Mouse (Mus musculus) thymus, adult 2 months (tissue): ENCODE results near the gene Gm28043. TPM values are rescaled to one million over a fixed set of nuclear protein-coding genes. Genes with fewer than 3 reads are reported as not detected.
"Not testable (repeated sequence)": the region's sequence is repeated elsewhere in the genome, so short reads cannot be mapped to it uniquely, and the experiment has no call there.

Experiments
- DNase-seq: peaks from one replicate; pipeline ENCODE4 v3.0.0; 2021
- H3K27ac ChIP-seq: fragments of 200-500 bp; 2 replicates; pipeline ENCODE4 v1.5.1; 2012; ENCODE audit warnings: low read length, control low read depth; ENCODE audit not compliant: control insufficient read depth, insufficient read depth
- H3K27me3 ChIP-seq: fragments of 200-500 bp; 2 replicates; pipeline ENCODE4 v1.6.1; 2012; ENCODE audit warnings: mild to moderate bottlenecking, low read length, moderate library complexity, mixed read lengths; ENCODE audit not compliant: control insufficient read depth, insufficient read depth
- H3K36me3 ChIP-seq: fragments of 200-500 bp; 2 replicates; pipeline ENCODE4 v1.6.1; 2012; ENCODE audit warnings: mild to moderate bottlenecking, low read length, moderate library complexity; ENCODE audit not compliant: control insufficient read depth, insufficient read depth
- H3K4me1 ChIP-seq: fragments of 200-500 bp; replicated peaks from 2 replicates; pipeline ENCODE4 v1.6.1; 2012; ENCODE audit warnings: low read length; ENCODE audit not compliant: control insufficient read depth, insufficient read depth
- H3K4me3 ChIP-seq: fragments of 200-500 bp; 2 replicates; pipeline ENCODE4 v1.5.1; 2012; ENCODE audit warnings: mild to moderate bottlenecking, low read length, control low read depth, moderate library complexity; ENCODE audit not compliant: control insufficient read depth, insufficient read depth
- CTCF ChIP-seq: fragments of 200-500 bp; IDR thresholded peaks from 2 replicates; pipeline ENCODE4 v1.5.1; 2012; ENCODE audit warnings: mild to moderate bottlenecking, control low read depth, low read length, moderate library complexity, borderline replicate concordance; ENCODE audit not compliant: control insufficient read depth, poor library complexity, insufficient read depth; ENCODE audit errors: extremely low read depth
- POLR2A ChIP-seq: fragments of 200-500 bp; IDR thresholded peaks from 2 replicates; pipeline ENCODE4 v1.6.1; 2012; ENCODE audit warnings: mild to moderate bottlenecking, low read length, control low read depth, moderate library complexity; ENCODE audit not compliant: control insufficient read depth, poor library complexity, insufficient read depth; ENCODE audit errors: extremely low read depth
- WGBS: fragments of 180-500 bp; shearing (Covaris S2); methylation state at CpG from one replicate; pipeline ENCODE4 v1.1.7; 2018; 5-methylcytosine and 5-hydroxymethylcytosine counted together
- polyA plus RNA-seq: library from polyadenylated mRNA; depleted of rRNA; stranded (reverse); fragments of >200 nt; gene quantifications from 2 replicates; pipeline ENCODE4 v1.2.3, GENCODE M21; 2012

Gm28043 gene
- polyA plus RNA-seq, 1 experiment, result 2.2 TPM

GRCm38 (mm10) chr17:29708783-29709182, 94.1 kb downstream of the Gm28043 start:
- 81% methylated on average over 5 of the region's 5 CpGs for WGBS
- TF ChIP-seq POLR2A (no peak), CTCF (no peak)
- Histone ChIP-seq H3K27ac (no peak overlapping the region), H3K4me1 (peaks cover 10% of the 10 kb centered on the region), H3K36me3 (no peaks in the 10 kb centered on the region), H3K4me3 (no peak overlapping the region), H3K27me3 (no peaks in the 10 kb centered on the region)
- DNase-seq, result no peak

GRCm38 (mm10) chr17:29710562-29711044, 95.9 kb downstream of the Gm28043 start:
- TF ChIP-seq CTCF (no peak), POLR2A (no peak)
- no peak overlapping the region for H3K27ac ChIP-seq
- H3K27me3 ChIP-seq, result no peaks in the 10 kb centered on the region
- no peak overlapping the region for H3K4me3 ChIP-seq
- H3K4me1 ChIP-seq, result peaks cover 10% of the 10 kb centered on the region
- 93% methylated on average over 11 of the region's 11 CpGs for WGBS
- H3K36me3 ChIP-seq, result no peaks in the 10 kb centered on the region
- no peak for DNase-seq

DNA sequence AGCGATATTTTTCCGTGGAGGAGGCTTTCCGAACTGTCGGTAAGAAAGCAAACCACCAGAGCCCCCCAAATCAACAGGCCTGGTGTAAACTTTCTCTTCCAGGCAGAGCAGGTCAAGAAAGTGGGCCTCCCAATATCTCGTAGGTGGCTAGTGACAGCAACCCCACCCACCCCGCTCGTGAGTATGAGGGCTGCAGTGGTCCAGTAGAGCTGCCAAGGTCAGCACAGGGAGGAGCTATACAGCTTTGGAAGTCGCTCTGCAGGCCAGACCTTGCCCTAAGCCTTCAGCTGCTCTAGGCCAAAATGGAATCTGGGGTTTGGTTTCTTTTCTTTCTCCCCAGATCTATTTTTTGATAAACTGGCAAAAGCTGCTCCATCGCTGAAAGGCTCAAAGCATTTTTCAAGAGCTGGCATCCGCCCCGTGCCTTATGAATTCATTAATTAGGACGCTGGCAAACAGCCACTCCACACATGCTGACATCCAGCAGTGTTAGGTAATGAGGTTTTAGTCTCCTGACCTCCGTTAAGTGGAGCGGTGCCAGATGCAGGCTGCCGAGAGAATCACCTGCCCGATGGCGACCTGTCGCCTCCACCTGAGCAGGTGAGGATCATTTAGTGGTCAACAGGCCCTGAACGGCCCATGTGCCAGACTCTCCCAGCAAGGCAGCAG, 96.5 kb downstream of the Gm28043 start:
- no peak for DNase-seq
- no peak overlapping the region for H3K4me3 ChIP-seq
- no peaks in the 10 kb centered on the region for H3K36me3 ChIP-seq
- H3K27me3 ChIP-seq, result no peaks in the 10 kb centered on the region
- H3K27ac ChIP-seq, result no peak overlapping the region
- H3K4me1 ChIP-seq, result peaks cover 14% of the 10 kb centered on the region
- no peak for TF ChIP-seq CTCF
- no peak for TF ChIP-seq POLR2A
- 93% methylated on average over 19 of the region's 19 CpGs for WGBS

DNA sequence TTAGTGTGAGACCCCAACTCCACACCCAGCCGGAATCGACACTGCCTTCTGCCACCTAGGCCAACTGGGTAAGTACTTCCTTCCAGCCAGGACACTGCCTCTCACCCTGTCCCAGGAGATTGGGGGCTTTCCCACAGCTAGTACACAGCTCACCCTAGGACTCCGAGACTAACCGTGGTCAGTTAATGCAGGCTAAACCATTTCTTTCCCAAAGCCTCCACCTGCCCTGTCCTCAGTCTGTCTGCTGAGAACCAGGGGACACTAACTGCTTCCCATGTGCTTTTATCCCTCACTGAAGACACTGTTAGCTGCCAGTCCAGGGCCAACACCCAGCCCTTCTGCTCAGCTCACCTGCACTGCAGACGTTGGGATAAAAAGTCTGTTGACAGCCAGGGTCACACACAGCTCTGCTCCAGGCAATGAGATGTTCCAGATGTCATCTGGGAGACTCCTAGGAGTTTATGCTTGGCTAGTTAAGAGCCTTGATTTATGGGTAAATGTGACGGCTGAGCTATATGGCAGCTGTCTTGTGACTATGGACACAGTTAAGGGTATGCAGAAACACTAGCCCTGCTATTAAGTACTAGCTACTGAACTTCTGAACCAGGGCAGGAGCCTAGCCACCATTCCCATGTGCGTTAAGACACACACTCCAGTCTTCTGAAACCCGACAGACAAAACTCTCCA, 97.2 kb downstream of the Gm28043 start:
- H3K4me1 ChIP-seq, result peaks cover 14% of the 10 kb centered on the region
- no peaks in the 10 kb centered on the region for H3K27me3 ChIP-seq
- 92% methylated on average over 8 of the region's 8 CpGs for WGBS
- H3K36me3 ChIP-seq, result no peaks in the 10 kb centered on the region
- no peak overlapping the region for H3K27ac ChIP-seq
- no peak for DNase-seq
- H3K4me3 ChIP-seq, result no peak overlapping the region
- TF ChIP-seq CTCF, result no peak
- no peak for TF ChIP-seq POLR2A

DNA sequence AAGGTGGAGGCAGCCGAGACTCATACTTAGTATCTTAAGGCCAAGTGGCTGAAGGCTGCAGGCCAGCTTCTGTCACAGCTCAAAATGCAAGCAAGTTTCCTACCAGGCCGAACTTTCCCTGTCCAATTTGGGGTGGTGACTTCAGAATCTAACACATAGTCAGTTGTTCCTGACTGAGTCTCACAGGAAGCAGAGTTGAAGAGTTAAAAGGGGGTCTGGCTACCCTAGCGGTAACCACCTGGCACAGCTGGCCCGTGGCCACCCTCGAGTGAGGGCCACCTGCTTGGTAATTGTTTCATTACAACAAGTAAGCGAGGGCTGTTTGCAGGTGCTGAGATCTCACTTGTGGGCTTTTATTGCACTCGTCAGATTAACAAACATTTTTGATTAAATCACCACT, 97.9 kb downstream of the Gm28043 start:
- no peak overlapping the region for H3K27ac ChIP-seq
- no peak overlapping the region for H3K4me3 ChIP-seq
- WGBS, result 24% methylated on average over 7 of the region's 7 CpGs
- H3K4me1 ChIP-seq, result peaks cover 17% of the 10 kb centered on the region
- H3K27me3 ChIP-seq, result no peaks in the 10 kb centered on the region
- DNase-seq, result no peak
- no peak for TF ChIP-seq CTCF
- TF ChIP-seq POLR2A, result no peak
- no peaks in the 10 kb centered on the region for H3K36me3 ChIP-seq

DNA sequence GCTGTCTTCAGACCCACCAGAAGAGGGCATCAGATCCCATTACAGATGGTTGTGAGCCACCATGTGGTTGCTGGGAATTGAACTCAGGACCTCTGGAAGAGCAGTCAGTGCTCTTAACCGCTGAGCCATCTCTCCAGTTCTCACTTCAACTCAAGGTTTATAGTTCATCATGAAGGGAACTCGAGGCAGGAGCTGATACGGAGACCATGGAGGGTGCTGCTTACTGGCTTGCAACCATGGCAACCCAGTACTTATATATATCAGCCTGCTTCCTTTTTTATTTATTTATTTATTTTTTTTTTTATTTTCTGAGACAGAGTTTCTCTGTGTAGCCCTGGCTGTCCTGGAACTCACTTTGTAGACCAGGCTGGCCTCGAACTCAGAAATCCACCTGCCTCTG, 99.1 kb downstream of the Gm28043 start:
- H3K4me3 ChIP-seq, H3K36me3 ChIP-seq, H3K27me3 ChIP-seq, DNase-seq, H3K27ac ChIP-seq: not testable (repeated sequence)
- peaks cover 17% of the 10 kb centered on the region for H3K4me1 ChIP-seq
- over 99% methylated on average over 4 of the region's 4 CpGs for WGBS
